Mouse (Mus musculus): ENCODE measurements around the gene Ints11.

DNA sequence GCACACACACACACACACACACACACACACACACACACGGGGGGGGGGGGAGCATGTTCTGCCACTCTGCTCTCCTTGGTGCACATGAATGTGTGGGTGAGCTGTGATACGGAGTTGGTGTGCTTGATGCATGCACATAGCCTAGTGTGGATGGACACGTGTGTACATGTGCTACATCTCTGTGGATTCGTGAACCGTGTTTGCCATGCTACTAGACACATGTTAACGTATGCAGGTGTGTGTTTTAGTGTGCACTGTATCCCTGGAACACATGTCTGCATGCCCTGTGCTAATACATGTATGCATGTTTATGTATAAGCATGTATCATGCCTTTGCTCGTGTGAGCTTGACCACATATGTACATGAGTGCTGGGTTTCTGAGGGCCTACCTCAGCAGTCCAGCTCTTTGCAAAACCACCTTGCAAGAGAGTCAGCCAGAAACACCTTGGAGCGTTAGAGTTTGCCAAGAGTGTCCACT, 23.9 kb downstream of the Ints11 start:
- TF ChIP-seq CTCF (IDR thresholded peaks at IDR 0.05; ENCODE audit: low read depth, low read length) (no peak), POLR2A (IDR thresholded peaks at IDR 0.05; ENCODE audit: extremely low read depth, insufficient read depth, low read length) (no peak)

Measured in liver, adult 2 months (tissue).